Mouse (Mus musculus) embryo, embryonic 10.5 days (tissue): Measurements from ENCODE around the gene Mucl3.

ENCODE experiments used
- DNase-seq: peaks from one replicate; pipeline ENCODE4 v3.0.0-alpha.2; 2015; ENCODE audit warnings: low spot score

Gene Mucl3

GRCm38 (mm10) chr17:35643609-35644236, at the start of gene Mucl3:
Mucl3 (minus strand) TSS chr17:35643695.
- DNase-seq = no peak

GRCm38 (mm10) chr17:35692368-35692767, 48.9 kb upstream of the Mucl3 start:
- no peak for DNase-seq

- no peak for DNase-seq
Measured at GRCm38 (mm10) chr17:35691811-35692210, 48.3 kb upstream of the Mucl3 start.

- DNase-seq = no peak
Measured at GRCm38 (mm10) chr17:35689936-35690645, 46.6 kb upstream of the Mucl3 start.

GRCm38 (mm10) chr17:35688347-35689175, 45.1 kb upstream of the Mucl3 start:
- DNase-seq = no peak

GRCm38 (mm10) chr17:35685061-35685460, 41.6 kb upstream of the Mucl3 start:
- peak; percentile 47 for DNase-seq

GRCm38 (mm10) chr17:35681986-35682385, 38.5 kb upstream of the Mucl3 start:
- no peak for DNase-seq

GRCm38 (mm10) chr17:35680591-35680990, 37.1 kb upstream of the Mucl3 start:
- DNase-seq = peak; percentile 64

- peak; percentile 98 for DNase-seq
Measured at GRCm38 (mm10) chr17:35673416-35674035, 30.0 kb upstream of the Mucl3 start, which contains the start of gene Gtf2h4. Gtf2h4 (minus strand) TSS chr17:35673739.

- DNase-seq = no peak
Measured at GRCm38 (mm10) chr17:35672527-35672926, 29.0 kb upstream of the Mucl3 start.

GRCm38 (mm10) chr17:35671846-35672245, 28.4 kb upstream of the Mucl3 start:
- DNase-seq = no peak

- DNase-seq = no peak
Measured at GRCm38 (mm10) chr17:35669731-35670130, 26.2 kb upstream of the Mucl3 start.

- DNase-seq = peak; percentile 96
Measured at GRCm38 (mm10) chr17:35667334-35668065, 24.0 kb upstream of the Mucl3 start, which contains the start of gene Vars2. Vars2 (minus strand) TSS chr17:35667592.

- peak; percentile 82 for DNase-seq
Measured at GRCm38 (mm10) chr17:35666851-35667256, 23.4 kb upstream of the Mucl3 start.

- DNase-seq = no peak
Measured at GRCm38 (mm10) chr17:35665957-35666515, 22.5 kb upstream of the Mucl3 start.

- DNase-seq = no peak
Measured at GRCm38 (mm10) chr17:35653086-35653485, 9.6 kb upstream of the Mucl3 start.

- no peak for DNase-seq
Measured at GRCm38 (mm10) chr17:35649429-35649828, 5.9 kb upstream of the Mucl3 start.

GRCm38 (mm10) chr17:35639352-35639751, 4.1 kb downstream of the Mucl3 start:
- no peak for DNase-seq

GRCm38 (mm10) chr17:35638475-35639190, 4.9 kb downstream of the Mucl3 start:
- DNase-seq = peak; percentile 87

- peak; percentile 49 for DNase-seq
Measured at GRCm38 (mm10) chr17:35636363-35636762, 7.1 kb downstream of the Mucl3 start.
